Mouse (Mus musculus) cerebellum, postnatal 25 days (tissue): ENCODE measurements around the gene Rab12.
"Not testable (repeated sequence)": the region's sequence is repeated elsewhere in the genome, so short reads cannot be mapped to it uniquely, and the experiment has no call there.

Source experiments
- DNase-seq, 2 experiments: peaks; one replicate each; pipeline ENCODE4 v3.0.0; 2021; ENCODE audit warnings: mixed read lengths in 2 of 2

The Rab12 gene

DNA sequence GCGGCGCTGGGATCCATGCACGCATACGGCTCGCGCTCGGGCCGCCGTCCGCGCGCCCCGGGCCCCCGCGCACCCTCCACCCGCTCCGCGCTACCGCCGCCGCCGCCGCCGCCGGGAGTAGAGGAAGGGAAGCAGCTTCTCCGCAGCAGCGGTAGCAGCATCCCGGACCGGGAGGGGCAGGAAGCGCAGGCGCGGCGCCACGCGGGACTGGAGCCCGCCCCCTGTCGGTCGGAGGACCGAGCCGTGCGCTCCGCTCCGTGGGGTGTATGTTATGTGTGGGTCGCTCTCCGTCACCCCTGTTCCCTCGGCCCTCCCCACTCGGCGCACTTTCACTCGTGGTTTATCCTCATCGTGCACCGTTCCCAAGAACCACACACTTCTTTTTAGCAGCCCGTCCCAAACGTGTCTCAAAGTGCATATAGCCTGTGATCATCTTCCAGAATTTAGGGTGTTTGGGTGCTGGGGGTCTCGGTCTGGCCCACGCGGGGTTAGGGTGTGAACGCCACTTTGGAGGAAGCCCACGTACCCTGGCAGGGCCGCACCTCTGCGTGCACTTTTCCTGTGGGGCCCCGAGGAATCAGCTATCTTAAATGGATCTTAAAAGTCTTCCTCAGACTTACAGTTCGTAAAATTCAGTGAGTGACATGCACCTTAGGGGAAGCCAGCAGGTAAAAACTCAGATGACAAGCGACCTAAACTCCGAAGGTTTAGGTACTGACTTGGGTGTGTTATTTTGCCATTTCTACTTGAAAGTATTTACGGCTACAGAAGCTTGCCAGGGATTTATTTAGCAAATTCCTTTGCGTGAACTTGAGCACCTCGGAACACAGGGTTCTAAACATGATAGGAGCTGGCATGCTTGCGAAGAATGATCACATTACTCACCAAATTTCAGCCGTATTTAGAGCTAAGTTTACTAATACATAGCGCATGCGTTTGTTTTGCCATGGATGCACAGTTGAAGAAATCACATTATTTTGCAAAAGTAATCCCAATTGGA is at the start of gene Rab12:
Rab12 (minus strand) TSS at position 176 of the 1,000 bp plus-strand sequence.
- peak; percentile 94 to 96 for DNase-seq

GRCm38 (mm10) chr17:66564213-66564612 is 44.7 kb upstream of the Rab12 start:
- no peak for DNase-seq

- no peak for DNase-seq
Observed at GRCm38 (mm10) chr17:66563551-66563950, 44.0 kb upstream of the Rab12 start.

GRCm38 (mm10) chr17:66561380-66561779 is 41.9 kb upstream of the Rab12 start:
- DNase-seq, result no peak

- DNase-seq, result no peak
Observed at GRCm38 (mm10) chr17:66558404-66559317, 39.1 kb upstream of the Rab12 start.

- DNase-seq, result no peak
Observed at GRCm38 (mm10) chr17:66552690-66553089, 33.2 kb upstream of the Rab12 start.

GRCm38 (mm10) chr17:66550486-66550885 is 31.0 kb upstream of the Rab12 start:
- DNase-seq, result no peak

DNA sequence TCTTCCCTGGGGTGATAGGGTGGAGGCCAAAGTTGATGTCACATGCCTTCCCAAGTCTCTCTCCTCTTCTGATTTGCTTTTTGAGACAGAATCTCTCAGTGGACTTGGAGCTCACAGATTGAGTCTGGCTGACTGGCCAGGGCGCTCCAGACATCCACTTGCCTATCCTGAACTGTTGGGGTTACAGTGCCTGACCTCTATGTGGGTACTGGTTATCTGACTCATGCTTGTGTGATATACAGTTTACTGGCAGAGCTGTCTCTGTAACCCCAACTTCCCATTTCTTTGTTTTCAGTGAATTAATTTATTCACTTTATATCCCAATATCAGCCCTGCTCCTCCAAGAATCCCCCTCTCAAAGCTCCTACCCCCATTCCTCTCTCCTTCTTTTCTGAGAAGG is 12.8 kb upstream of the Rab12 start:
- no peak for DNase-seq

DNA sequence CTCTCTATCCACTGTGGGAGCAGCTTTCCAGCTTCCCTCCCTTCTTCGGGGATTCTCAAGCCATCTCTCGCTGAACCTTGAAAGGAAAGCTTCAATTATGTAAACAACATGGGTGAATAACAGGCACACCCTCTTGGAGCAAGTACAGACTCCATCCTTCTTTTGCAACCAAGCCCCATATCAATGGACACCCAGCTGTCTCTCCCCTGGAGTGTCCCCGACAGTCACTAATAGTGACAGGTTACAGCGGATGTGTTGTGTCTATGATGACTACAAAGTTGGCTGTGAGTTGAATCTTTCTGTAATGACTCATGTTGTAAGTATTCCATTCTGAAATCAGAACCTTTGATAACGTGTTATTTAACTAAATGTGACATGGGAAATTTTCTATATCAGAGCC is 3.9 kb upstream of the Rab12 start:
- no peak for DNase-seq

- not testable (repeated sequence) for DNase-seq
Observed at GRCm38 (mm10) chr17:66522631-66523030, 3.1 kb upstream of the Rab12 start.

DNA sequence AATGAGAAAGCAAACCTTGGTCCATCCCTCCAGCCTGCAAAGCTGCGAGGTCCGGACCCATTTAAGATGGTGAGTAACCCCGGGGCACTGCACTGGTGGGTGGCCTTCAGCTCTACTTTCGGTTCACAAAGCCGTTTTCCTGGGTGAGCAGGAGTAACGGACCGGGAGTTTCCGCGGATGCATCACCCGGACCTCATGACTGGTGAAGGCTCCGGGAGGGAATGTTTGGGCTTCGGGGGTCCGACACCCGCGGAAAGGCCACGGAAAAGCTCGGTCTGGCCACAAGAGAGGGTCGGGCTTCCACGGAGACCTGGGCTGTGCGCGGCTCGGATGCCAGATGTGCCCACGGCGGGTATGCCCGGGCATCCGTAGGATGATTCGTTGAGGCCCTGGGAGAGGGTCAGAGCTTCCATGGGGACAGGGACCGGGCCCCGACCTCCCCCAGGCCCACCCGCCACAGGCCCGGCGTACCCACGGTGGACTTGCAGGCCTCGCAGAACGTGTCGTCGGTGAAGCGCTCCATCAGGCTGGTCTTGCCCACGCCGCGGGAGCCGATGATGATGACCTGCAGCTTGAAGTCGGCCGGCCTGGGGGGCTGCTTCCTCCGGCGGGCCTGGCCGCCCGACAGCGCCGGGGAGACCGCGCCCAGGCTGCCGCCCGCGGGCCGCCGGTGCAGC is 514 bp downstream of the Rab12 start:
- DNase-seq, result no peak

GRCm38 (mm10) chr17:66516953-66517352 is 2.6 kb downstream of the Rab12 start:
- DNase-seq, result no peak

DNA sequence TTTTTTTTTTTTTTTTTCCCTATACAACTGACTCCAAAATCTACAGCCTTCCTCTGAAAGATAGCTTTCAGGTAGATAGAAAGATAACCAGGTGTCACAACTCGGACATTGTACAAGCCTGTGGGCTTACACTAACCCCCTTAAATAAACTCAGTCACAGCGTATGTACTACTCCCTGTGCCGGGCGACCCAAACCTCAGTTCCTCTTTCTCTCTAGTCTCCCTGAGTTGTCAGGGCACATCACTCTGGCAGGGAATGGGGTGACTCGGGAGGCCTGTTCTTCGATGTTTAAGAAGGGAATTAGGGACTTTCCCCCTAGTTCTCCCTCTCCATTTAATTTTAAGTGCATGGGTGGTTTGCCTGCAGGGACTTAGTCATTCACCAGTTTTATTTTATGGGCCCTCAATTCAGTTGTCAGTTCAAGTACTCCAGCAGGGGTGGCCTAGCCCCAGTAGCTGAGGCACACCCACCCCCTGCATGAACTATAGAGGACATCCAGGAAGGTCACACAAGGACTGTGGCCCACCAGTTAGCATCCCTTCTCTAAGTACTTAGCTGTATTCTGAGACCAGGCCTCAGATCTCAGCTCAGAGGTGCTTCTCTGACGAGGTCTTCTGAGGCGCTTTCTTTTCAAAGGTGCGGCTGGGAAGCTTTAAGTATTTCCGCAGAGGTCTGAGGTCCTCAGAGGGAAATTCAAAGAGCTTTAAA is 5.1 kb downstream of the Rab12 start:
- DNase-seq, result no peak

DNA sequence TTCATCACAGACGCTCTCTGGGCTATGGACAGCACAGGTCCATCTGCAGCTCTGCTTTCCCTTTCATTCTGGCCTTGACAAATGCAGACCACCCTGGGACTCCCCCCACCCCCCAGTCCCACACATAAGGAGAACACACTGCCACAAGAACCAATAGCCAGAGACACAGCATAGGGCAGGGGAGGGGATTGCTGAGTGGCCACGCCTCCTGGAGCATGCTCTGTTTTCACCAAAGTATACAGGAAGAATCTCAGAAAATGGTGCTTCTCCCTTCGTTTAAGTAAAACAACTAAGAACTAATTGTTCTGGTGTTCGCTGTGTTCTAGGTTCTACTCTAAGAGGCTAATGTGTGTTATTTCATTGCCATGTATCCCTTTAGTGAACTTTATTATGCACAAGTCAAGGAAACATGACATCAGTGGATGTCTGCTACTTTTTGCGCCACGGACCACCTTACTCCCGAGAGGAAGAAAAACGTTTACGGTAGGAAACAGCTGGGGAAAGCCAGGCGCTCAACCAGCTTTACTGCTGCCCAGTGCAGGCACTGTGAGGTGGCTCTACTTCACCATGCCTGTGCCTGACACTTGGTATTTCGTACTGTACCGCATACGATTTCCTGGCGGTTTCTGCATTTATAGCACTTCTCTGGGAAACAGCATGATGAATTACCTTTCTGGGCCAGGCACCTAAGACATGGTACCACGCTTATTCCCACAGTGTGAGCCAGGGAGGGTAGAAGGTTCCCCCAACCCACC is 7.2 kb downstream of the Rab12 start:
- no peak for DNase-seq

DNA sequence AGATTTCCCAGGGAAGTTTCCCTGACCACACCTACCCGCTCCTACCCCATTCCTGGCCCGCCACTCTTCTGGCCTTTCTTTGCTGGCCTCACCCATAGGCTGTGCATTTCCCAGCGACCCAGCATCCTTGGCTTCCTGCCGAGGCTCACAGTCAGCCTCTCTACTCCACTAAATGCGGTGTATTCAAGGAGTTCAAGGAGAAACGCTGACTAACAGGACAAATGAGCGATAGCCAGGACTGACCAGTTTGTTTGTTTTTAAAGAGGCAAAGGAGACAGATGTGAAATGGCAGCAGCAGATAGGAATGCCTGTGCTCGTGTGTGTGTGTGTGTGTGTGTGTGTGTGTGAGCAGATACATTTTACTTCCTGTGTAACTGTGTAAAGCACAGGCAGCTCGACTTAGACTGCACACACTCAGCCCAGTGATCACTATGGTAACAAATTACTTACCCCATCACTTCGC is 9.3 kb downstream of the Rab12 start:
- DNase-seq, result peak in 1 of 2 experiments; percentile 54

DNA sequence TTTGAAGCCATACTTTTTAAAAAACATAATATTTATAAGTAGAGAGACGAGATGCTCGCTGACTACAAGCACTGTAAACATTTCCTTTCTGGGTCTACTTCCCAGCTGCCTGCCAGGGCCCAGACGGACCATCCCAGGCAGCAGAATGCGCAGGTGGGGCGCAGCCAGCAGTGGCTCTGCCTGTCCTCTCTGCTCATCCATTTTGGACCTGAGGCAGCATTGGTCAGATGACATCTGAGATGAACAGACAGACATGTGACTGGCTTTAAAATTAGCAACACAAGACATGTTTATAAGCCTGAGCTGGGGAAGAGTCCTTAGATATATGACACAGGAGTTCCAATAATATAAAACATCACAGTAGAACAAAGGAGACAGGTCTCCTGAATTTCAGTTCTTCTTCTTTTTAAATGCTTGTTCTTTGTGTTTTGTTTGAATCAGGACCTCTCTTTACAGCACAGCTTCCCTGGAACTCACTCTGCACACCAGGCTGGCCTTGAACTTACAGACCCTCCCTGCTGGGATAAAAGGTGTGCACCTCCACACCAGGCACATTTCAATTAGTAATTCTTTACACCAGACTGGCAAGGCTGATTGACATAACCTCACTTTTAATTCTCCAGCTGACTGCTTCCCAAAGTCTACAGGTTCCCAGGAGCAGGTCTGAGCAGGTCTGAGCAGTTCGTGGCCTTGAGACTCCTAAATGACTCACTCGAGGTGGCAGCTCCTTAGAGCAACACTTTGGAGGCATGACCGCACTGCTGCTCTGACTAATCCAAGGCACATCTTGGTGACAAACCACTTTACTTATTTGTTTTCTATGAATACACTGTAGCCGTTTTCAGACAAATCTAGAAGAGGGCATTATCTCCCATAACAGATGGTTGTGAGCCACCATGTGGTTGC is 12.2 kb downstream of the Rab12 start:
- peak; percentile 57 to 71 for DNase-seq

DNA sequence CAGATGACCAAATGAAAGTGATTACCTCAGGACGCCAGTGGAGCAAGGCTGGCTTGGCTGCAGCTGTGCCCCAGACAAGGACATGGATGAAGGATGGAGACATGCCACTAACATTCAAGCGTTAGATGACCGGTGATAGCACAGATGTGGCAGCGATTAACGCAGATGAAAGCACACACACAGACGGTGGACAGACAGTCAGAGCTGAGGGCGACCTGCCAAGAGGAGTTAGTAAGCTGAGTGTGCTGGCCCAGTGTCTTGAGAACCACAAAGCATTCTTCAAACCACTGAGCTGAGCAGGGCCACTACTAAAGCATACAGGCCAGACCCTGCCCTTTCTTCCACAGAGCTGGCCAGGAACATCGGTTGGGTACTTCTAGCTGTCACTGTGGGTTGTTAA is 14.6 kb downstream of the Rab12 start:
- peak; percentile 38 to 69 for DNase-seq

DNA sequence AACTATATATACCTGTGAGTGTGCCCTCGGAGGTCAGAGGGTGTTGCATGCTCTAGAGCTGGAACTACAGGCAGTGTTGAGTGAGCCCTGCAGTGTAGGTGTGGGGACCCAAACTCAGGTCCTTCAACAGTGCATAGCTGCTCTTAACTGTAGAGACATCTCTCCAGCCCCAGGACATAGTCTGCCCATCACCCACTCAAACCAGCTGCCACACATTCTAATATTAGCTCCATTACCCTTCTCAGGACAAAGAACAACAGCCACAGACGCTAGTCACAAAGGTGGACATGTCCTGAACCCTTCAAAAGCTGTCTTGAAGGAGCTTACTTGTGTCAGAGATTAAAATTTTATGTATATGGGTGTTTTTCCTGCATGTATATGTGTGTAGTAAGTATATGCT is 15.3 kb downstream of the Rab12 start:
- no peak for DNase-seq

GRCm38 (mm10) chr17:66503466-66503865 is 16.1 kb downstream of the Rab12 start:
- peak; percentile 50 to 71 for DNase-seq

GRCm38 (mm10) chr17:66502865-66503264 is 16.7 kb downstream of the Rab12 start:
- DNase-seq, result no peak
